In genomic region chr1:18973826-18974620, GRCm38 (mm10) we compare ENCODE assay signal across 18 mouse cellular contexts.
"Had no signal": no experiment of that assay in that cellular context is flagged by ENCODE, and none has a peak within 500 bp of the region (broad histone marks: within the 10 kb centered on the region; RNA-seq: fewer than 3 reads in every experiment).

No protein-coding gene starts in this region.

- H3K27me3 ChIP-seq: midbrain, embryonic 12.5 days; neural tube, embryonic 13.5 days; neural tube, embryonic 15.5 days had no signal

- DNase-seq: lung, adult 18-20 months; lung, embryonic 14.5 days; lung, postnatal 10 days; lung, postnatal 4 days; midbrain, embryonic 14.5 days; retina, postnatal 1 day; right cerebral cortex, adult 18-20 months; right cerebral cortex, postnatal 25 days; right cerebral cortex, postnatal 4 days; spleen, adult 18-20 months; thymus, adult 18-20 months; thymus, postnatal 14 days; thymus, postnatal 36 days had no signal

- H3K27ac ChIP-seq: midbrain, embryonic 12.5 days; neural tube, embryonic 13.5 days; neural tube, embryonic 15.5 days had no signal

- H3K4me3 ChIP-seq: midbrain, embryonic 12.5 days; myocyte; neural tube, embryonic 13.5 days; neural tube, embryonic 15.5 days had no signal

- H3K9me3 ChIP-seq: midbrain, embryonic 12.5 days; neural tube, embryonic 13.5 days; neural tube, embryonic 15.5 days had no signal

- H3K36me3 ChIP-seq: midbrain, embryonic 12.5 days; neural tube, embryonic 13.5 days; neural tube, embryonic 15.5 days had no signal

- H3K4me1 ChIP-seq: midbrain, embryonic 12.5 days; neural tube, embryonic 15.5 days had no signal

- ATAC-seq: midbrain, embryonic 16.5 days had no signal

- H3K9ac ChIP-seq: lung, embryonic 14.5 days; midbrain, embryonic 12.5 days; neural tube, embryonic 13.5 days; neural tube, embryonic 15.5 days had no signal

- H3K4me2 ChIP-seq: lung, embryonic 14.5 days; midbrain, embryonic 12.5 days; neural tube, embryonic 13.5 days; neural tube, embryonic 15.5 days had no signal
